Mouse (Mus musculus) right cerebral cortex, adult 2 months (tissue): Measurements from ENCODE around the gene Pde4d.

ENCODE experiments used
- DNase-seq, 2 experiments: peaks; one replicate each; pipeline ENCODE4 v3.0.0; 2021 to 2022; ENCODE audit warnings: low spot score in 2 of 2

Gene Pde4d

GRCm38 (mm10) chr13:109918631-109919030 lies 1468.9 kb downstream of the Pde4d start:
- no peak for DNase-seq

GRCm38 (mm10) chr13:109920256-109920655 lies 1470.5 kb downstream of the Pde4d start:
- DNase-seq, result no peak

DNA sequence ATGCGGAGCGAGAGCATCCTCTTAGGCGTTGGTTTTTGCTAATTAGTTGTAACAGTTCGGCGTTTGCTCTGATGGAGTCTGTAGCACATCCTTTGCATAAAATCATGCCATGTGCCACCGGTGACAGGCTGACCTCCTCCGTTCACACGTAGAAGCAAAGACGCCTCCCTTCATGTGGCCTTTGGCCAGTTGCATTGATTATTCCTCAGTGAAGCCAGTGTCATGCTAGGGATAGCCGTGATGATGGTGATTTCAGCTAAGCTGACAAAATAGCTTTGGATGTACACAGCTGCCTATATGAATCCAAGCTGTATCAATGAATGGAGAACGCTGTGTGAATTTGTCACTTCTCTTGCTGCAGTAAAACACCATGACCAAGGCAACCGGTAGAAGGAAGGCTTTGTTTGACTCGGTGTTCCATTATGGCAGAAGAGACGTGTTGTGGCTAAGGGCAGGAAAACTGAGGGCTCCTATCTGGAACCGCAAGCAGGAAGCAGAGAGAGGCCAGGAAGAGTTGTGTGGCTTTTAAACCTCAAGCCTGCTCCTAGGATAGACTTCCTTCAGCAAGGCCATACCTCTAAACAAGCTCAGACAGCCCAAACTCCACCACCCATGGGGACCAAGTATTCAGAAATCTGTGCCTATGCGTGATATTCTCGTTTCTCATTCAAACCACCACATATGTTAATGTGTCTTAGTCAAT lies 1471.7 kb downstream of the Pde4d start:
- DNase-seq, result no peak

DNA sequence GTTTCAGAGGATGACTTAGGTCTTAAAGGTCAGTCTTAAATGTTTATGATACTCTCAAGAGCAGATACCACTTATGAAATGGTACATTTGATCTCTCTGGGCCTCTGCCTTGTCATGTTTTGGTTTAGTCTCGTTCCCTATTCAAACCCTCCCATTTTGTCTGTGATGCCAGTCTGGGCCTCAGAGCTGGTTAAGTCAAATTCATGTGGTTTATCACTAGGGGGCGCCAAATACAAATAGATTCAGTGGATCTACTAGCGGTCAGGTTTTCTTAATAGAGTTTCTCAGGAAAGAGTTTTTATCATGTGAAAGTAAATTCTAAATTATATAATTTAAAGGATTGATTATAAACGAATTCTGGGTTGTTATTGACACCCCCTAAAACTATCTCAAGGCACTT lies 1472.5 kb downstream of the Pde4d start:
- DNase-seq, result peak; percentile 44 to 75

- DNase-seq, result no peak
Observed at GRCm38 (mm10) chr13:109922782-109923181, 1473.0 kb downstream of the Pde4d start.

DNA sequence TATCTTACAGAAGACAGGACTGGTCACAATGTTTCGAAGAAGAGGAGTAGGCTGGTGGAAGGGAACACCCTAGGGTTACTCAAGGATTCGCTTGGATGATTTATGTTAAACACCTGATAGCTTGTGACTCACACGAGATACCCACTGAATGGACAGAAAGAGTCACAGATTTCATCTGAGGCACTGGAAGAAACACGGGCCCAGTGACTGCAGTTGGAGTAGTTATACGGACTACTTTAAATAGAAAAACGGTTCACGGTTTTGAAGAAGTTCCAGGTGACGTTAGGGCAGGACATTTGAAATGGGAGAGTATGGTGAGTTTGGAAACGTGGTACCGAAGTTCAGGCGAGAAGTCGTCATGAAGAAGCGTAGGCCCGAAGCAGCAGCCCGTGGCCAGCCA lies 1475.0 kb downstream of the Pde4d start:
- DNase-seq, result no peak

DNA sequence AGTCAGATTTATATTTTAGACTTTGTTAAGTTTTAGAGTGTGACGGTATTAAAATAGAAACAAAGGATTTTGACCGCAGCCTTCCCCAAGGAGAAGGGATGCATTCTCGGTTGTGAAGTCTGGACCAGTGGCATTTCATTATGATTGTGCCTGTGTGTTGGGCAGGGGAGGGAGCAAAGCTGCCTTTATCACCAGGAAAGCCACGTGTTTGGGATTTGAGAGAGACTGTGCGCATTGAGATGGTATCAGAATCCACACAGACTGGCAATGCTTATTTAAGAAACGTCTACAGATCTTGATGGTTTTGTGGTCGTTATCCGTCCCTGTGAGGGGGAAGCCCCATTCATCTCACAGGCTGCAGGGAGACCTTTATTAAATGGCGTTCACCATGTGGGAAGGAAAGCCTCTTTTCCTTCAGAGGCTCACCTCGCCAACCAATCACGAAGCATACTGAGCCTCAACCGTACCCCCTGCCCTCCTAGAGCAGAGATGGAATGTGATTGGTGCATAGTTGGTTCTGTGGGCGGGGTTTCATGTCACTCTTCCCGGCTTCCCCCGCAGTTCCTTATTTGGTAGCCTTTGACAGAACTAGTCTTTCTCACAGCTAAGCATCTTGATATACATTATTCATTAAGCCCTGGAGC lies 1476.7 kb downstream of the Pde4d start:
- peak; percentile 89 for DNase-seq

GRCm38 (mm10) chr13:109927782-109928181 lies 1478.0 kb downstream of the Pde4d start:
- DNase-seq, result peak; percentile 55

DNA sequence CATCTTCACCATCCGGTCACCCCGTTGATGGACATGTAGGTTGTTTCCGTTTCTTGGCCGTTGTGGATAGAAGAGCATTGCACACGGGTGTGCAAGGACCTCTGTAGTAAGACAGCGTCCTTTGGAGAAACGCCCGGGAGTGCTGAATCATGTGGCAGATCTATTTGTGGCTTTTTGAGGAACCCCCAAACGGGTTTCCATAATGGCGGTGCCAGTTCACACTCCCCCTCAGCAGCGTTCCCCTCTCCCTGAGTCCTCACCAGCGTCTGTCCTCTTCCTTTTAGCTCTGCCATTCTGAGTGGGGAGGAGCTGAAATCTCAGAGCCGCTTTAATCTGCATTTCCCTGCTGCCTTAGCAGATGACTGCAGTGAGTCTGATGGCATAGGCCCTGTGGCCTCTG lies 1482.9 kb downstream of the Pde4d start:
- peak; percentile 72 to 78 for DNase-seq

DNA sequence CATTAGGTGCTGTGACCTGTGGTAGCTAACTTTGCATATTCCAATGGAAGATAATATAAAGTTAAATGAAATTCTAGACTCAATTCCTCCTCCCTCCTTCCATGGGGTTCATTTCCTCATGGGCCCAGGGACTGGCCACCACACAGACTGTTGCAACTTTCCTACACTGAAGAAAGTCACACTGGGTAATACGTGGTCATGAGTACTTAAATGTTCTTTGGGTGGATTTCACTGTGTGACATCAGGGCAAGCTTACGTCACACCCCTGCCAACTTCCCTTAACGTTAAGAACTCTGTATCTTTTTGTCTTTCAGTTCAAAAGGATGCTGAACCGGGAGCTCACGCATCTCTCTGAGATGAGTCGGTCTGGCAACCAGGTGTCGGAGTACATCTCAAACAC lies 1483.8 kb downstream of the Pde4d start:
- no peak for DNase-seq

- no peak for DNase-seq
Observed at GRCm38 (mm10) chr13:109936866-109937265, 1487.1 kb downstream of the Pde4d start.

- DNase-seq, result no peak
Observed at GRCm38 (mm10) chr13:109944822-109945551, 1495.2 kb downstream of the Pde4d start.

DNA sequence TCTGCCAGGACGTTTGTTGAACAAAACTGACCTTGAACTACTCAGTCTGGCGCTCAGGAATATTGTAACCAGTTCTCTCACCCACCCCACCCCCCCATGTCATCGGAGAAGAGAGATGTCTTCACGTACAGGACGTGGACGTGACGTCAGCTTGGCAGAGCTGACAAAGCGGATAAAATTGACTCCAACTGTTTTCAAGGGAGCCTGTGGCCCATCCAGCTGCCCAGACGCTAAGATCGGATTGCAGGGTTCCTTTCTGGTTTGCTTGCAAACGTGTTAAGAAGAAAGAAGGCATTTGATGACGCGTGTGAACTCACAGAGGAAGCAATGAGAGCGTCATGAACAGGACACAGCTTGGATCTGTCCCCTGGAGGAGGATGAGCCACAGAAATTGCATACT lies 1501.7 kb downstream of the Pde4d start:
- no peak for DNase-seq

- no peak for DNase-seq
Observed at GRCm38 (mm10) chr13:109954189-109954588, 1504.4 kb downstream of the Pde4d start.

- DNase-seq, result no peak
Observed at GRCm38 (mm10) chr13:109957953-109958352, 1508.2 kb downstream of the Pde4d start.

GRCm38 (mm10) chr13:109982821-109983443 lies 1533.2 kb downstream of the Pde4d start:
- DNase-seq, result no peak

GRCm38 (mm10) chr13:109985411-109985810 lies 1535.7 kb downstream of the Pde4d start:
- no peak for DNase-seq

DNA sequence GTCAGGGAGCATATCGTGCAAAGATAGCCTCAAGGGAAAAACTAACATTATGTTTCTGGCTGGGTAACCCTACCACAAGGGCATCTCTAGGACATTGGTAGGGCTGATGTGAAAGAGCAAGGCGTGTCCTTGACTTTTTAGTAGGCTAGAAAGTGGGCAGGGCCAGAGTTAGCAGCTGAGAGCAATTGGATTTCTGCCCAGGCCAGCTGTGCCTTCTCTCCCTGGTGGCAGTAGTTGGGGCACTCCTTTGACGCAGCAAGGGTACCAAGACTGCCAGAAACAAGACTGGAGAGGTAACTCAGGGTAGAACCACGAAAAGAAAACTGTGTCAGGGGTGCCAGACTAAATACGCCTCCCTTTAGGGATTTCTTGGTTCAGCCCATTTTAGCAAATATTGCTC lies 1536.1 kb downstream of the Pde4d start:
- no peak for DNase-seq

- DNase-seq, result peak in 1 of 2 experiments; percentile 39
Observed at GRCm38 (mm10) chr13:109992775-109993505, 1543.2 kb downstream of the Pde4d start.

DNA sequence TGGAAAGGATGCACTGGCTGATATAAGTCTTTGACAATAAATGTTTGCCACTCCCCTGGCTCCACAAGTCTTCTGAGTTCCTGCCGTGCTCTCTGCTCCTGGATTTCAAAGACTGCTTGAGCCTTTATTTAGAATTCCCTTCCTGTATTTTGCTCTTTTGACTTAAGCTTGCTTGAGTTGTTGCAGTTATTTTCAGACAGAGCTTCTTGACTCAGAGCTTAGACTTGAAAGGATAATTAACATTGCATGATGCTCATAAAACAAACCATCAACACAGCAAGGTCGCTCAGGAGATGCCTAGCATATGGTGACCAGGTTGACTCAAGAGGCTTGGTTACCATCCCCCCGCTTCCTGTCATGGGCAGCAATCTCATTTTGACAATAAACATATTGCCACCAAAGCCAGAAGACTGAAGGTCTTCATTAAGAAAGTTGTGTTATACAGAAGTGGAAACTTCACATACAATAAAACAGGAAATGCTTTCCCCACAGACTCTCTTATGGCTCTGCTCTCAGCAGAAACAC lies 1544.6 kb downstream of the Pde4d start:
- no peak for DNase-seq

GRCm38 (mm10) chr13:110002081-110002480 lies 1552.3 kb downstream of the Pde4d start:
- no peak for DNase-seq
